Mouse (Mus musculus) NIH3T3 (cell line): ENCODE measurements around the gene Hhip.
"Not testable (repeated sequence)": the region's sequence is repeated elsewhere in the genome, so short reads cannot be mapped to it uniquely, and the experiment has no call there.

Experiments used
- DNase-seq: peaks from one replicate; pipeline ENCODE4 v3.0.0-alpha.2; 2012; ENCODE audit warnings: low read depth

Gene Hhip

GRCm38 (mm10) chr8:79992121-79992848 lies 65.5 kb downstream of the Hhip start:
- no peak for DNase-seq

GRCm38 (mm10) chr8:79991420-79991819 lies 66.4 kb downstream of the Hhip start:
- DNase-seq = not testable (repeated sequence)

- no peak for DNase-seq
Measured at GRCm38 (mm10) chr8:79984946-79985345, 72.9 kb downstream of the Hhip start.

- no peak for DNase-seq
Measured at GRCm38 (mm10) chr8:79982144-79982543, 75.7 kb downstream of the Hhip start.

GRCm38 (mm10) chr8:79966159-79966558 lies 91.6 kb downstream of the Hhip start:
- no peak for DNase-seq

GRCm38 (mm10) chr8:79952857-79953256 lies 104.9 kb downstream of the Hhip start:
- DNase-seq = peak; percentile 18

- no peak for DNase-seq
Measured at GRCm38 (mm10) chr8:79950376-79950775, 107.4 kb downstream of the Hhip start.

GRCm38 (mm10) chr8:79945501-79946076 lies 112.2 kb downstream of the Hhip start:
- DNase-seq = no peak

GRCm38 (mm10) chr8:79941070-79941469 lies 116.7 kb downstream of the Hhip start:
- no peak for DNase-seq

- DNase-seq = no peak
Measured at GRCm38 (mm10) chr8:79936856-79937445, 120.9 kb downstream of the Hhip start.

GRCm38 (mm10) chr8:79935793-79936192 lies 122.0 kb downstream of the Hhip start:
- no peak for DNase-seq

GRCm38 (mm10) chr8:79929202-79929601 lies 128.6 kb downstream of the Hhip start:
- DNase-seq = no peak

GRCm38 (mm10) chr8:79917211-79917610 lies 140.6 kb downstream of the Hhip start:
- DNase-seq = no peak
